Mouse (Mus musculus): ENCODE measurements around the gene Ormdl1.

DNA sequence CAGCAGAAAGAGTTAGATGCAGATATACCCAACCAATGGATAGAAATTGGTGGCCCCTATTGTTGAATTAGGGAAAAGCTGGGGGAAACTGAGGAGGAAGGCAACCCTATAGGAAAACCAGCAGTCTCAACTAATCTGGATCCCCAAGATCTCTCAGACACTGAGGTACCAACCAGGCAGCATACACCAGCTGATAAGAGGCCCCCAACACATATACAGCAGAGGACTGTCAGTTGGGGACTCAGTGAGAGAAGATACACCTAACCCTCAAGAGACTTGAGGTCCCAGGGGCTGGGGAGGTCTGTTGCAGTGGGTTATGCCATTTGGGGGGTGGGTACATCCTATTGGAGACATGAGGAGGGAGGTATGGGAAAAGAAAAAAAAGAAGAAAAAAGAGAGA is 38.6 kb downstream of the Ormdl1 start:
- TF ChIP-seq CTCF (IDR thresholded peaks at IDR 0.05; ENCODE audit: low read depth) (no peak), EP300 (IDR thresholded peaks at IDR 0.05; ENCODE audit: low read depth) (no peak)

Measured in heart, postnatal 0 days (tissue).